Mouse (Mus musculus): Measurements from ENCODE around the gene Serpinb6c. TPM values are rescaled to one million over a fixed set of nuclear protein-coding genes. Genes with fewer than 3 reads are reported as not detected.
"Not testable (repeated sequence)": the region's sequence is repeated elsewhere in the genome, so short reads cannot be mapped to it uniquely, and the experiment has no call there.

Gene Serpinb6c
- not detected for total RNA-seq (2021)
- long read RNA-seq, experiment 1 = 0 reads
- long read RNA-seq, experiment 2 = 0 reads

- no peak for DNase-seq
Measured at GRCm38 (mm10) chr13:33905176-33905954, at the start of gene Serpinb6c. Gene Serpinb6c (minus strand): TSS chr13:33905708.

- no peak for DNase-seq
Measured at GRCm38 (mm10) chr13:33952947-33953346, 47.4 kb upstream of the Serpinb6c start.

- peak in 1 of 2 experiments; percentile 25 for DNase-seq
Measured at GRCm38 (mm10) chr13:33952075-33952449, 46.6 kb upstream of the Serpinb6c start.

GRCm38 (mm10) chr13:33951308-33952074, 46.0 kb upstream of the Serpinb6c start:
- peak in 1 of 2 experiments; percentile 19 for DNase-seq

- peak; percentile 18 to 60 for DNase-seq
Measured at GRCm38 (mm10) chr13:33942212-33942779, 36.8 kb upstream of the Serpinb6c start.

GRCm38 (mm10) chr13:33941288-33941808, 35.8 kb upstream of the Serpinb6c start:
- peak in 1 of 2 experiments; percentile 25 for DNase-seq

GRCm38 (mm10) chr13:33937587-33937986, 32.1 kb upstream of the Serpinb6c start:
- not testable (repeated sequence) for DNase-seq

- DNase-seq = no peak
Measured at GRCm38 (mm10) chr13:33937151-33937550, 31.6 kb upstream of the Serpinb6c start.

- DNase-seq = peak; percentile 86 to 87
Measured at GRCm38 (mm10) chr13:33935465-33936181, 30.1 kb upstream of the Serpinb6c start.

- peak; percentile 44 to 54 for DNase-seq
Measured at GRCm38 (mm10) chr13:33934743-33935142, 29.2 kb upstream of the Serpinb6c start.

- peak; percentile 77 to 82 for DNase-seq
Measured at GRCm38 (mm10) chr13:33930912-33931311, 25.4 kb upstream of the Serpinb6c start.

GRCm38 (mm10) chr13:33930281-33930680, 24.8 kb upstream of the Serpinb6c start:
- no peak for DNase-seq

GRCm38 (mm10) chr13:33921699-33922098, 16.2 kb upstream of the Serpinb6c start:
- DNase-seq = no peak

- no peak for DNase-seq
Measured at GRCm38 (mm10) chr13:33921041-33921440, 15.5 kb upstream of the Serpinb6c start.

- no peak for DNase-seq
Measured at GRCm38 (mm10) chr13:33906821-33907220, 1.3 kb upstream of the Serpinb6c start.

GRCm38 (mm10) chr13:33903290-33903689, 2.2 kb downstream of the Serpinb6c start:
- no peak for DNase-seq

- DNase-seq = peak in 1 of 2 experiments; percentile 22
Measured at GRCm38 (mm10) chr13:33894207-33894606, 11.3 kb downstream of the Serpinb6c start.

- DNase-seq = no peak
Measured at GRCm38 (mm10) chr13:33843308-33843707, 62.2 kb downstream of the Serpinb6c start, which contains the start of gene Serpinb6e. Gene Serpinb6e (minus strand): TSS chr13:33843408.

- no peak for DNase-seq
Measured at GRCm38 (mm10) chr13:33830751-33831150, 74.8 kb downstream of the Serpinb6c start.
